Mouse (Mus musculus) lung, embryonic 14.5 days (tissue): ENCODE measurements around the gene Nap1l1. TPM values are rescaled to one million over a fixed set of nuclear protein-coding genes. Genes with fewer than 3 reads are reported as not detected.
A peak's percentile ranks its signal among the peaks of the same experiment; 100 is the strongest.
"Not testable (repeated sequence)": the region's sequence is repeated elsewhere in the genome, so short reads cannot be mapped to it uniquely, and the experiment has no call there.

ENCODE experiments used
- ATAC-seq: fragments of 200-750 bp; cut with Nextera tagmentation; 2 replicates; pipeline ENCODE4 v1.8.0; 2017; ENCODE audit warnings: mild to moderate bottlenecking, moderate TSS enrichment, moderate library complexity; ENCODE audit not compliant: insufficient read depth
- DNase-seq: peaks from one replicate; pipeline ENCODE4 v3.0.0-alpha.2; 2015
- H3K27ac ChIP-seq: fragments of 300-500 bp; sonication (generic); 2 replicates; pipeline ENCODE4 v1.5.1; 2014; ENCODE audit warnings: low read depth, mild to moderate bottlenecking, moderate library complexity
- H3K27me3 ChIP-seq: fragments of 300-500 bp; sonication (generic); 2 replicates; pipeline ENCODE4 v1.6.1; 2014; ENCODE audit warnings: low read length, control low read depth; ENCODE audit not compliant: insufficient read depth
- H3K36me3 ChIP-seq: fragments of 300-500 bp; sonication (generic); 2 replicates; pipeline ENCODE4 v1.6.1; 2014; ENCODE audit warnings: control low read depth; ENCODE audit not compliant: insufficient read depth
- H3K4me1 ChIP-seq: fragments of 300-500 bp; sonication (generic); 2 replicates; pipeline ENCODE4 v1.6.1; 2014; ENCODE audit warnings: antibody characterized with exemption, control low read depth; ENCODE audit not compliant: insufficient read depth
- H3K4me2 ChIP-seq: fragments of 300-500 bp; sonication (generic); 2 replicates; pipeline ENCODE4 v1.6.1; 2014; ENCODE audit warnings: mild to moderate bottlenecking
- H3K4me3 ChIP-seq: fragments of 300-500 bp; sonication (generic); 2 replicates; pipeline ENCODE4 v1.5.1; 2014; ENCODE audit warnings: low read depth, low read length
- H3K9ac ChIP-seq: fragments of 300-500 bp; sonication (generic); 2 replicates; pipeline ENCODE4 v1.6.1; 2014
- H3K9me3 ChIP-seq: fragments of 300-500 bp; sonication (generic); 2 replicates; pipeline ENCODE4 v1.6.1; 2016; ENCODE audit warnings: low read depth, low read length, control low read depth
- CTCF ChIP-seq: IDR thresholded peaks from 2 replicates; pipeline ENCODE4 v1.5.1; 2016; ENCODE audit warnings: antibody characterized with exemption, low read depth
- WGBS: fragments of 180-500 bp; shearing (Covaris S2); extraction: QIAGEN DNeasy Blood & Tissue Kit; methylation state at CpG from one replicate; pipeline ENCODE4 v1.1.7; 2014; 5-methylcytosine and 5-hydroxymethylcytosine counted together
- polyA plus RNA-seq: library from polyadenylated mRNA; unstranded; fragments of >200 nt; fragmentation: Nextera tagmentation; extraction: Ambion mirVana; gene quantifications from 2 replicates; pipeline ENCODE4 v1.2.1, GENCODE M21; 2014

Gene Nap1l1
- polyA plus RNA-seq, 1 experiment from 2014 or later: 301 TPM

DNA sequence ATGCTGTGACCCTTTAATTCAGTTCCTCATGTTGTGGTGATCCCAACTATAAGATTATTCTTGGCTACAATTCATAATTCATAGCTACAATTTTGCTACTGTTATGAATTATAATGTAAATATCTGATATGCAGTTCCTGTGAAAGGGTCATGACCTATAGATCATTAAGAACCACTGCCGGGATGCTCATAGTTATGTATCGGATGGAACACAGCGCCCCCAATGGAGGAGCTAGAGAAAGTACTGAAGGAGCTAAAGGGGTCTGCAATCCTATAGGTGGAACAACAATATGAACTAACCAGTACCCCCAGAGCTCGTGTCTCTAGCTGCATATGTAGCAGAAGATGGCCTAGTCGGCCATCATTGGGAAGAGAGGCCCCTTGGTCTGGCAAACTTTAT lies 23.4 kb upstream of the Nap1l1 start:
- H3K27me3 ChIP-seq, H3K4me3 ChIP-seq, H3K4me1 ChIP-seq, H3K27ac ChIP-seq, DNase-seq, H3K36me3 ChIP-seq, ATAC-seq, H3K9ac ChIP-seq, H3K9me3 ChIP-seq, H3K4me2 ChIP-seq: not testable (repeated sequence)
- 60% methylated on average over 5 of the region's 5 CpGs for WGBS
- TF ChIP-seq CTCF: 0 out of 2 replicates have a peak, but pooled peaks have one; percentile 11

DNA sequence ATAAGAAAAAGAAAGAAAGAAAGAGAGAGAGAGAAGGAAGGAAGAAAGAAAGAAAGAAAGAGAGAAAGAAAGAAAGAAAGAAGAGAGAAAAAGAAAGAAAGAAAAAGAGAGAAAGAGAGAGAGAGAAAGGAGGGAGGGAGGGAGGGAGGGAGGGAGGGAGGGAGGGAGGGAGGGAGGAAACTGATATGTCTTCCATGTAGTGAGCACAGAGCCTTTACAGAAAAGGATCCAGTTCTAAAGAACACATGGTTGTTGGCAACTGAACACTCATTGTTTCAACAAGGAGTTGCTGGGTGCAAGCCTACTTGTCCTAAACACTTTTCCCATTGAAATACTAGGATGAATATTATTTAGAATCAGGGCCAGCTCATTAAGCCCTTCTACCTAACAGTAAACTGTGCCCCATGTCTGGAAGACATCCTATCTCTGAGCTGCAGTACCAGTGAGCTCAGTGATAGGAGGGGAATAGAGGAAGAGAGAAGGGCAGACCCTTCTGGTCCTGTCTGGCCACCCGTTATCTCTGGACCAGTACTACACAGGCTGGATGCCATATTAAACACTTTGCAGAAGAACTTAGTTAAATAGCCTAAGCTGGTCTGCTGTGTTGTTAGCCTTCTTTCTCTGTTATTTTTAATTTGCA lies 21.2 kb upstream of the Nap1l1 start:
- no peak for TF ChIP-seq CTCF
- DNase-seq (no peak), ATAC-seq (no peak)
- H3K27me3 ChIP-seq: no peaks in the 10 kb centered on the region
- H3K4me2 ChIP-seq: no peak overlapping the region
- H3K9me3 ChIP-seq: no peaks in the 10 kb centered on the region
- 75% methylated on average over 1 of the region's 1 CpGs for WGBS
- no peaks in the 10 kb centered on the region for H3K4me1 ChIP-seq
- H3K4me3 ChIP-seq: no peak overlapping the region
- H3K9ac ChIP-seq: no peak overlapping the region
- H3K36me3 ChIP-seq: no peaks in the 10 kb centered on the region
- H3K27ac ChIP-seq: no peak overlapping the region

- H3K27ac ChIP-seq: no peak overlapping the region
- H3K9me3 ChIP-seq: no peaks in the 10 kb centered on the region
- H3K27me3 ChIP-seq: no peaks in the 10 kb centered on the region
- no peak for TF ChIP-seq CTCF
- H3K4me2 ChIP-seq: no peak overlapping the region
- WGBS: 86% methylated on average over 11 of the region's 11 CpGs
- H3K4me3 ChIP-seq: no peak overlapping the region
- H3K4me1 ChIP-seq: no peaks in the 10 kb centered on the region
- H3K9ac ChIP-seq: no peak overlapping the region
- DNase-seq (no peak), ATAC-seq (no peak)
- no peaks in the 10 kb centered on the region for H3K36me3 ChIP-seq
Observed at GRCm38 (mm10) chr10:111452426-111452825, 20.6 kb upstream of the Nap1l1 start.

- no peak for DNase-seq
- Histone ChIP-seq H3K4me1 (no peaks in the 10 kb centered on the region), H3K4me3 (no peak overlapping the region), H3K36me3 (no peaks in the 10 kb centered on the region), H3K9ac (no peak overlapping the region), H3K27ac (no peak overlapping the region), H3K9me3 (no peaks in the 10 kb centered on the region), H3K27me3 (no peaks in the 10 kb centered on the region), H3K4me2 (no peak overlapping the region)
- WGBS: 54% methylated on average over 8 of the region's 8 CpGs
- TF ChIP-seq CTCF: no peak
- ATAC-seq: no peak
Observed at GRCm38 (mm10) chr10:111454698-111455308, 18.2 kb upstream of the Nap1l1 start.

DNA sequence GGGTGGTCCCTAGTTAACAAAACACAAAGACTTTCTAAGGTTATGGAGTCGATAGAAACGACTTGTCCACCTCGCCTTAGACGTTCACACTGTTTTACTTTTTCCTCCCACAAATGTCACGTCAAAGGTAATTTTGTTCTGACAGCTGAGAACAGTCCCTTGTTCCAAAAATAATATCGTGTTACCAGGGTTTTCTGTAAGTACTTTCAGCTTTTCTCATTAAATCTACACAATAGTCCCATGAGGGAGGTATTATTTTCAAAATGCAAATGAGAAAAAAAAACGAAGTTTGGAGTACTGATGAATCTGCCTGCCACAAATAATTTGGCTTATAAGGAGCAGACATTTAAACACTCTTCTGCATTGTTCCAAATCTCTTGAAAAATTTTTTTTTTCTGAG lies 14.9 kb upstream of the Nap1l1 start:
- no peak for TF ChIP-seq CTCF
- Histone ChIP-seq H3K27me3 (no peaks in the 10 kb centered on the region), H3K9me3 (no peaks in the 10 kb centered on the region), H3K36me3 (no peaks in the 10 kb centered on the region), H3K4me2 (no peak overlapping the region), H3K9ac (no peak overlapping the region), H3K4me1 (no peaks in the 10 kb centered on the region), H3K27ac (no peak overlapping the region), H3K4me3 (no peak overlapping the region)
- ATAC-seq (no peak), DNase-seq (no peak)
- WGBS: 63% methylated on average over 7 of the region's 7 CpGs

DNA sequence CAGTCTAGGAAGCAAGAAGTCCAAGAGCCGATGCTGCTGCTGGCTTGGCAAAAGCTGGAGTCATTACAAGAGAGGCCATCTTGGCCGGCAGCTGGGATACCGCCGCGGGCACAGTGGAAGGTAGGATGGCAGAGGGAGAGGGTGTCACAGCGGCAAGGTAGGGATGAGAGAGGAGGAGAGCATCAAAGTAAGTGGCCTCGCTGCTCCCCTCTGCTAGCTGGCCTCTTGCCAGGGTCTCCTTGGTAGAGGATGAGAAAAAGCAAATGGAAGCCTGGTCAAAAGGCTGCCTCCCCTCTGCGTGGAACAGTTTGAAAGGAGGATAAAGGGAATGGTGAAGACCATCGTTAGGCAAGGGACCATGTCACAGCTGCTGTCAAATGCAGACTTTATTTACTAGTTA lies 14.0 kb upstream of the Nap1l1 start:
- no peak overlapping the region for H3K9ac ChIP-seq
- 56% methylated on average over 9 of the region's 9 CpGs for WGBS
- peak; percentile 42 for DNase-seq
- no peaks in the 10 kb centered on the region for H3K36me3 ChIP-seq
- ATAC-seq: no peak; the same call in 1 of the 2 replicates
- H3K4me1 ChIP-seq: no peaks in the 10 kb centered on the region
- no peak overlapping the region for H3K4me3 ChIP-seq
- no peaks in the 10 kb centered on the region for H3K27me3 ChIP-seq
- no peak for TF ChIP-seq CTCF
- no peak overlapping the region for H3K27ac ChIP-seq
- H3K9me3 ChIP-seq: no peaks in the 10 kb centered on the region
- H3K4me2 ChIP-seq: no peak overlapping the region

DNA sequence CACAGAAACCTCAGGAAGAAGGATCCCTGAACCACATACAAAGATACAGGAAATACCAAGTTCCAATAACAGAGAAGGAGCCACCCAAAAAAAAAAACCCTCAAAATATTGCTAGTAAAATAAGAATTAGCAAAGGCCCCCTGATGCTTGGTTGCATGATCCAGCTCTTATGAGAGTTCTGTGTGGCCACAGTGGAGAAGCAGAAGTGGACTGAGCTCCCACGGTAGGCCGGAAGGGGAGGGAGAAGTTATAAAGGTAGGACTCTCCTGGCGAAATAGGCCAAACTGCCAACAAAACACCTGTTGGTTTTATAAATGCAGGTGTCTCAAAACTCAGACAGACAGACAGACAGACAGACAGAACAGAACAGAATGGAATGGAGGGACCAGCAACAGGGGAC lies 13.1 kb upstream of the Nap1l1 start:
- no peak for TF ChIP-seq CTCF
- ATAC-seq (no peak), DNase-seq (no peak)
- no peaks in the 10 kb centered on the region for H3K9me3 ChIP-seq
- 77% methylated on average over 3 of the region's 3 CpGs for WGBS
- no peak overlapping the region for H3K4me2 ChIP-seq
- no peaks in the 10 kb centered on the region for H3K4me1 ChIP-seq
- H3K4me3 ChIP-seq: no peak overlapping the region
- H3K9ac ChIP-seq: no peak overlapping the region
- H3K27me3 ChIP-seq: no peaks in the 10 kb centered on the region
- H3K36me3 ChIP-seq: no peaks in the 10 kb centered on the region
- no peak overlapping the region for H3K27ac ChIP-seq
